Mouse (Mus musculus): ENCODE data around the gene Dst. TPM values are rescaled to one million over a fixed set of nuclear protein-coding genes. Genes with fewer than 3 reads are reported as not detected.

Dst gene
- polyA plus RNA-seq, 1 experiment, result 49.7 TPM

GRCm38 (mm10) chr1:34072262-34072661 is 164.2 kb downstream of the Dst start:
- Histone ChIP-seq H3K36me3 (ENCODE audit: control insufficient read depth, insufficient read depth) (no peaks in the 10 kb centered on the region), H3K27me3 (ENCODE audit: control insufficient read depth, insufficient read depth, insufficient read length) (no peaks in the 10 kb centered on the region), H3K79me2 (ENCODE audit: control insufficient read depth, insufficient read depth) (peaks cover 99% of the 10 kb centered on the region), H3K4me3 (no peak overlapping the region), H3K4me2 (ENCODE audit: low read depth) (no peak overlapping the region), H3ac (ENCODE audit: control insufficient read depth, insufficient read length) (no peak overlapping the region)
- TF ChIP-seq TCF3 (IDR thresholded peaks at IDR 0.05; ENCODE audit: insufficient read length, low read depth) (no peak), POLR2A (IDR thresholded peaks at IDR 0.05; ENCODE audit: insufficient read length, low read depth) (no peak), USF1 (IDR thresholded peaks at IDR 0.05; ENCODE audit: low read depth) (no peak), MYOG (IDR thresholded peaks at IDR 0.05; ENCODE audit: control insufficient read depth in 1 of 3, insufficient read depth in 1 of 3, insufficient read length in 2 of 3, low read depth in 2 of 3) (no peak), TCF12 (IDR thresholded peaks at IDR 0.05; ENCODE audit: insufficient read depth, poor library complexity, severe bottlenecking) (no peak), MAX (IDR thresholded peaks at IDR 0.05; ENCODE audit: low read depth) (no peak), REST (IDR thresholded peaks at IDR 0.05; ENCODE audit: insufficient read depth, insufficient read length) (no peak), E2F4 (IDR thresholded peaks at IDR 0.05; ENCODE audit: insufficient read depth) (no peak), MYOD1 (IDR thresholded peaks at IDR 0.05; ENCODE audit: control insufficient read depth in 1 of 3, insufficient read length in 2 of 3, low read depth in 2 of 3) (no peak), CEBPB (IDR thresholded peaks at IDR 0.05; ENCODE audit: insufficient read depth, poor library complexity, severe bottlenecking) (no peak), SRF (IDR thresholded peaks at IDR 0.05; ENCODE audit: control insufficient read depth, insufficient read length, low read depth) (no peak), POLR2AphosphoS2 (IDR thresholded peaks at IDR 0.05; ENCODE audit: insufficient read length, low read depth) (no peak)

DNA sequence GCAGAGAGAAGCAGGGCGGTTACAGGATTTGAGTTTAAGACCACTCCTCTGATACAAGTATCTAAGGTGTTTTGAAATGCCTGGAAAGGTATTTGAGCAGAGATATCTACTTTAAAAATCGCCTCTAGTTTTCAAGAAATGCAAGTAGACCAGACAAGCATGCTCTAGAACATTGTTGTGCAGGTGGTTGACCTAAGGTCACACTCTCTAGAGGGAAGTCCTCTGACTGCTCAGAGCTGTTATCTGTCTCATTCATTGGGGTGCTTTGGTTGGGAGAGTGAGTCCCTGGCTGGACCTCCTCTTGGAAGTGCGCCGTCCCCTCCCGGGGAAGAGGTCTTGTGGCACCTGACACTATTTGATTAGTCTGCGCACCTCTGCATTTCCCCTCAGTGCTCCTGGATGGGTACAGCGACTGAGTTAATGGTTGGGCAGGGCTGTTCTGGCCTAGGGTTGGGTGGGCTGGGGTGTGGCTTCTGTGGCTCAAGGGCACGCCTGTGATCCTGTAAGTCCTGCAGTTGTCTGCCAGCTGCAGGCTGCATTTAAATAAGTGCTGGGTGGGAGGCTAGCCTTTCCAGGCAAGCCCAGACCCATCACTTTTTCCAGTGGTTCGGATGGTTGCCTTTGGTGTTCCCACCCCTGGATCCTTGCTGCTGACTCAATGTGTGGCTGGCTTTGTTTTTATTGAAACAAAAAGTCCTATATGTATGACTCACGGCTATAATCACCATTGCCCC is 165.6 kb downstream of the Dst start:
- H3K27me3 ChIP-seq (ENCODE audit: control insufficient read depth, insufficient read depth, insufficient read length), result no peaks in the 10 kb centered on the region
- peak overlapping the region; percentile 82 for H3K4me2 ChIP-seq (ENCODE audit: low read depth)
- no peak overlapping the region for H3K4me3 ChIP-seq
- H3K36me3 ChIP-seq (ENCODE audit: control insufficient read depth, insufficient read depth), result no peaks in the 10 kb centered on the region
- TF ChIP-seq TCF3 (IDR thresholded peaks at IDR 0.05; ENCODE audit: insufficient read length, low read depth), result no peak
- no peak for TF ChIP-seq SRF (IDR thresholded peaks at IDR 0.05; ENCODE audit: control insufficient read depth, insufficient read length, low read depth)
- no peak for TF ChIP-seq USF1 (IDR thresholded peaks at IDR 0.05; ENCODE audit: low read depth)
- peak in 2 of 3 experiments; percentile 15 to 56 for TF ChIP-seq MYOD1 (IDR thresholded peaks at IDR 0.05; ENCODE audit: control insufficient read depth in 1 of 3, insufficient read length in 2 of 3, low read depth in 2 of 3)
- no peak for TF ChIP-seq CEBPB (IDR thresholded peaks at IDR 0.05; ENCODE audit: insufficient read depth, poor library complexity, severe bottlenecking)
- TF ChIP-seq MAX (IDR thresholded peaks at IDR 0.05; ENCODE audit: low read depth), result no peak
- TF ChIP-seq MYOG (IDR thresholded peaks at IDR 0.05; ENCODE audit: control insufficient read depth in 1 of 3, insufficient read depth in 1 of 3, insufficient read length in 2 of 3, low read depth in 2 of 3), result peak; percentile 20 to 71 (median 34)
- no peak for TF ChIP-seq REST (IDR thresholded peaks at IDR 0.05; ENCODE audit: insufficient read depth, insufficient read length)
- no peak for TF ChIP-seq POLR2A (IDR thresholded peaks at IDR 0.05; ENCODE audit: insufficient read length, low read depth)
- no peak for TF ChIP-seq POLR2AphosphoS2 (IDR thresholded peaks at IDR 0.05; ENCODE audit: insufficient read length, low read depth)
- no peak for TF ChIP-seq E2F4 (IDR thresholded peaks at IDR 0.05; ENCODE audit: insufficient read depth)
- peak; percentile 23 for TF ChIP-seq TCF12 (IDR thresholded peaks at IDR 0.05; ENCODE audit: insufficient read depth, poor library complexity, severe bottlenecking)
- H3K79me2 ChIP-seq (ENCODE audit: control insufficient read depth, insufficient read depth), result peaks cover 96% of the 10 kb centered on the region
- no peak overlapping the region for H3ac ChIP-seq (ENCODE audit: control insufficient read depth, insufficient read length)

DNA sequence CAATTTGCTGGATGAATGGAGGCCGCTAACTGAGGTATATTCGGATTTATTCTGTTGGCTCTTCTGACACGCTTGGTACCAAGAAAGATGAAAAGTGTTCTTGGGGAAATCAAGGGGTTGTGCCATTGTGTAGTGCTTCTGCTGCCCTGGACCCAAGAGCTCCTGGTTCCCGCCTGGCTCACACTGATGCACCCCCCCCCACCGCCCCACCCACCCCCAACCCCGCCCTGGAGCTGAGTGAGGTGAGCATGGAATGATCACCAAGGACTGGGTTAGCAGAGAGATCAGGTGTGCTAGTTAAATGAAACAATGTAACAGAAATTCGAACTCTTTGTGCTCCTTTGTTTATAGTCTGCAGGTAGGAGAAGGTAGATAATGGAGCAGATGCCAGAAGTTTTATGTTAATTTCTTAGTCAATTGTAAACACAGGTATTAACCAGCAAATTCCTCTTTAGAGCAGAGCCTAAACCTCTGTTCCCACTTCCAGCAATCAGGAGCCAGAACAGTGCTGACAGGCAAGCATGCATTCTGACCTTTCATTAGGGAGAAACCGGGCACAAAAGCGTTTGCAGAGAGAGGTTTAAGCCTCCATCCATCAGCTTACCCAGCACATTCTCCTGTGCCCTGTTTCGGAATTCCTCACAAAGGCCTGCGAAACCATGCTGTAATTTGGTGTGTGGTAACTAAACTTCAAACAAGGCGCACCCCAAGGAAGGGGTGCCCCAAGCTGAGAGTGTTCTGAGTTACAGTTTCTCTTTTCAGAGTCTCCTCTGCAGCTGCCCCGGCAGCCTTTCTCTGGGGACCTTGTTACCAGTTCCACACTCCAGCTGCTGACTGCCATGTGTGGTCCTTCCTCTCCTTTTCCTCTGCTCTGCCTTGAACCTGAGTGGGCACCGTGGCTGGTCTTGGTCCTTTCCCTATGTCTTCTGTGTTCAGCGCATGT is 166.5 kb downstream of the Dst start:
- no peak for TF ChIP-seq MYOD1 (IDR thresholded peaks at IDR 0.05; ENCODE audit: control insufficient read depth in 1 of 3, insufficient read length in 2 of 3, low read depth in 2 of 3)
- no peak for TF ChIP-seq MYOG (IDR thresholded peaks at IDR 0.05; ENCODE audit: control insufficient read depth in 1 of 3, insufficient read depth in 1 of 3, insufficient read length in 2 of 3, low read depth in 2 of 3)
- TF ChIP-seq MAX (IDR thresholded peaks at IDR 0.05; ENCODE audit: low read depth), result no peak
- no peak for TF ChIP-seq TCF3 (IDR thresholded peaks at IDR 0.05; ENCODE audit: insufficient read length, low read depth)
- no peak for TF ChIP-seq POLR2AphosphoS2 (IDR thresholded peaks at IDR 0.05; ENCODE audit: insufficient read length, low read depth)
- TF ChIP-seq USF1 (IDR thresholded peaks at IDR 0.05; ENCODE audit: low read depth), result no peak
- TF ChIP-seq CEBPB (IDR thresholded peaks at IDR 0.05; ENCODE audit: insufficient read depth, poor library complexity, severe bottlenecking), result no peak
- TF ChIP-seq POLR2A (IDR thresholded peaks at IDR 0.05; ENCODE audit: insufficient read length, low read depth), result no peak
- no peak for TF ChIP-seq E2F4 (IDR thresholded peaks at IDR 0.05; ENCODE audit: insufficient read depth)
- no peak for TF ChIP-seq SRF (IDR thresholded peaks at IDR 0.05; ENCODE audit: control insufficient read depth, insufficient read length, low read depth)
- no peak for TF ChIP-seq REST (IDR thresholded peaks at IDR 0.05; ENCODE audit: insufficient read depth, insufficient read length)
- no peak for TF ChIP-seq TCF12 (IDR thresholded peaks at IDR 0.05; ENCODE audit: insufficient read depth, poor library complexity, severe bottlenecking)
- Histone ChIP-seq H3ac (ENCODE audit: control insufficient read depth, insufficient read length) (no peak overlapping the region), H3K36me3 (ENCODE audit: control insufficient read depth, insufficient read depth) (no peaks in the 10 kb centered on the region), H3K4me2 (ENCODE audit: low read depth) (peak overlapping the region; percentile 82), H3K4me3 (no peak overlapping the region), H3K79me2 (ENCODE audit: control insufficient read depth, insufficient read depth) (peaks cover 87% of the 10 kb centered on the region), H3K27me3 (ENCODE audit: control insufficient read depth, insufficient read depth, insufficient read length) (no peaks in the 10 kb centered on the region)

Measured in myocyte (in vitro differentiated cells).